Mouse (Mus musculus): Measurements from ENCODE around the gene Meis2.
A peak's percentile ranks its signal among the peaks of the same experiment; 100 is the strongest.

Gene Meis2

DNA sequence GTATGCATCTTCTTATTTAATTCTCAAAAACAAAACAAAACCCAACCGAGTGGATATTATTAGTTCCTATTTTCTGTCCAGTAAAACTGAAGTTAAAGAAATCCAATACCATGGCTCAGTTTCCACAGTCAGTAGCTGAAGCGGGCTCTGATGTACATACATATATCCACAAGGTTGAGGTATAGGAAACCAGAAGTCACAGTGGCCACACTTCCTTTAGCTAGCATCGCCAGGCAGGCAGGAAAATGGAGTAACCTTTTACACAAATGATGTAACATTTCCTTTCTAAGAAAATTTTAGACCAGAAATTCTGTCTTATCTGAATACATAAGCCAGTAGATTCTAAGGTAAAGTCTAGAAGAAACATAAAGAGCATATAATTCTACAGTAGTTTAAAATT is 175.6 kb downstream of the Meis2 start:
- no peak for DNase-seq

DNA sequence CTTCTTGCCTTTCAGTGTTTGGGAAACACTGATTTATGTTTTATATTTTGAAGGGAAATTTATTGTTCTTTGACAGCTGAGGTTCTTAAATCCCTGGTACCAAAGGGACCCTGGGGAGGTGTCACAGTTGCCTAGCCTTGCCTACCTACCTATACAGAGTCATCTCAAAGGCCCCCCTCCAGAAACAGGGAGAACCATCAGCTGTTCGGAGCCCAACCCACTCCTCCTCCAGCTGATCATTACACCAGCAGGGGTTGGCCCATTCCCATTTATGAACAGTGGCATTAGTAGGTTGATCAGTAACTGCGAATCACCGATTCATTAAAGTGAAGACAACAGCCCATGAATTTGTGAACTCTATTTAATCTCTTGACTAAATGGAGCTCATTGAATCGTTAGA is 176.4 kb downstream of the Meis2 start:
- no peak for DNase-seq

DNA sequence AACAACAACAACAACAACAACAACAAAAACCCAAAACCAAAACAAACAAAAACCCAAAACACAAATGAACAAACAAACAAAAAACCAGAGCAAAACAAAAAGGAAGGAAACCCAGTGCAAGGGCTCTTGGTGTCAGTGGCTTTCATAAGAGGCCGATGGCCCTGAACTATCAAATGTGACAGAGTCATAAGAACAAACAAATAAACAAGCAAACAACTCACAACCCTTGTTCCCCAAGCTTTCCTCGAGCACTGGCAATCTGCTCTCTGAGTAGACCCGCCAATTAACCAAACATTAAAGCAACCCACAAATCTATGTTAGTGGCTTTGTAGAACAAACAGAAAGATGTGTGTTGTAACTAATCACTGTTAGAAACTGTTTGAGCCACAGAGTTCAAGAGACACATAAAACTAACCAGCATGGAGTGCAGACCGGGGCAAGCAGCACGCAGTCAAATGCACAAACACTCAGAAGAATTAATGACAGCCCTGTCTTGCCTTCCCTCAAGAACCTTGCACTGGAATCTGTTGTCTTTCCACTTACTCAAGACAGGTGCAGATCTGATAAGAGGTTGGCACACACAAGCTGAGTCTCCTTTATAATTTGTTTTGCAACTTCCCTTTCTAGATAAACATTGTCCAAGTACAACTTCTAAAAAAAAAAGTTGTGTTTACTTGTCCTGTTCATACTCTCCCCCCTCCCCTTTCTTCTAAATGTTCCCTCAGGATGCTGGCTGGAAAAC is 177.1 kb downstream of the Meis2 start:
- DNase-seq: no peak

DNA sequence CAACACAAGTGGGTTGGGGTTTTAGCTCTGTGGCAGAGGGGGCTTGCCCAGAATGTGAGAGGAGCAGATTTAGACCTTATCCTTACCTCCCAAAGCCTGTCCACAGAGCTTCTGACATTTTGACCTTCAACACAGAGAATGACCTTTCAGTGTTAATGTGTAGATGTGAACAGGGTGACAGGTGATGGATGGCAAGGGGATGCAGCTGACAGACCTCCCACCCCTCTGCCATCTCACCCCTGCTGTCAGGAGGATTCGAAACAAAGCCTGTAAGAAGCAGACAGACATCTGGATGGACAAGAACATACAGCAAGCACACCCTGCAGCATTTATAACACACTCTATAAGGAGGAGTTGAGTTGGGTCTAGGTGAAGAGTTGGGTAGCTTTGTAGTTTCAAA is 178.0 kb downstream of the Meis2 start:
- DNase-seq: no peak

DNA sequence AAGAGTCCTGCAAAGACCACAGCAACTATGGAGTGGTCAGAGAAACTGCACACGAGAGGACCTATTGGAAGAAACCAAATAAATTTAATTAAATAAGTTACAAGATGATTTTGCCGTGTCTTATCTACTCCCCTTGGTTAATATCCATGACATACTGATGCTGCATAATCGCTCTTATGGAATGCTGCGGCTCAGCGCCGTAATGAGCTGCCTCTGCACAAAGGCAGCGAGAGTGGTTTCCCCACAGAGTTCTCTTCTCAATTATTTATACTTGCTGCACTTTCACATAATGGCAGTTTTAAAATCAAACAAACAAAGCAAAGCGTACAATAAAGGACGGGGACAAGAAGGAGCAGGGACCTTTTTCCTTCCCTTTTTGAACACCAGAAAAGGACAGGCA is 181.5 kb downstream of the Meis2 start:
- DNase-seq: no peak

DNA sequence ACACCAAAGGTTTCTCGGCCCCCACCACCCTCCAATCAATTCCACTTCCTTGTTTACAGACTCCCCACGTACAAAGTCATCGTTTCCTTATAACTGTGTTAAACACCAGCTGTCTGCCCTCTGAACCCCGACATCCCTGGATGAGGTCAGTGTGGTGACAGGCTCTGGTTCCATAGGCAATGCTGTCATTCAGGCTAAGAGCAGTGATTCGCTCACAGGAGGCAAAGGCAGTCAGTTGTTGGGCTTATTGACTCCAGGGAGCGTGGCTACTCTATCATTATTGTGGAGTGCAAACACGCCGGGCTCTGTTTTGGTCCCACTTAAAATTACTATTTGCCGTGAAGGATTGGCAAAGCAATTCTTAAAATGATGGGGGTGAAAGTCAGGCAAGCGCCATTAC is 182.1 kb downstream of the Meis2 start:
- DNase-seq: no peak

DNA sequence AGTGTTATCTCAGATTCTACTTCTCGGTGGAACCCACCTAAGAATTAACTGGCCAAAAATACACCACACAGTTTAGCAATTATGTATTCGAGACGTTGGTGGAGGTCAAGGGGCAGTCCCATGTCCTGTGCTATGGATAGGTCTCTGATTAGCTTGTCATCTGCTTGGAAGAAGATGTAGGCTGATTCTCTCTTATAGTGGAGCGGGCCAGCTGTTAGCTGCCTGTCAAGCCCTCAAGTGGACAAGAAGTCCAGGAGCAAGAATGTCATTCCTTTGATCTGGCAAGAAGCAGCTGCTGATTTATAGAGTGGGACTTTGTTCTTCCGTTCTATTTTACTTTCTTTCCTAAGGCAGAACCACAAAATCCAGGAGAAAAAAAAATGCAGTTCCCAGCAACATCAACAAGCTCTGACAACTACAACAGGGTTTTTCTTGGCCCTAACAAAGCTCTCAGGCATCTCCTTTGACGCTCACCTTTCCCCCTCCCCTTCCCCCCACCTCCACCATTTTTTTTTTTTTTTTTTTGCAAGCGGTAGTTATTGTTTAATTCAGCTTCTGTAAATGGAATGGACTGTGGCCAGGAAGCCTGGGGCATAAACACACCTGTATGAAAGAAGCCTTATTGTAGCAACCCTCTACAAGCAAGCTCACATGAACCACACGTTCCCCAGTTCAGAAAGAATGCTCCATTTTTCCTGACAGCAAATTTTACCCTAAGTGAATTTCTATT is 189.7 kb downstream of the Meis2 start:
- no peak for DNase-seq

DNA sequence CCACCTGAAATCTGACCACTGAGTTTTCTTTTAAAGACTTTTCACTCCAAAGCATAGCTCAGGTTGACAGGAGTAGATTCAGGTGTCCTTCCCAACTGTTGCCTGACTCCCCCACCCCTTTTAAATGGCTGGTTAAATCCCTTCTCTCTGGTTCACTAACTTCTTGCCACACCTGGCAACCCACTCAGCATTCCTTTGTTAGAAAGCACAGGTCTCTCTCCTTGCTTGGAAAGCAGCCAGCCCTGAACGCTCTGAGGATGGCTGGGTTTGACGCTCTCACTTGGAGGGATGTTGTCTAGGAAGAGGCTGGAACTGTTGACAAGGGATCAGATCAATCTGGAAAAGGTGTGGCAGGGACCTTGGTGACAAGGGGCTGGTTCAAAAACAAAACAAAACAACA is 192.8 kb downstream of the Meis2 start:
- no peak for DNase-seq

DNA sequence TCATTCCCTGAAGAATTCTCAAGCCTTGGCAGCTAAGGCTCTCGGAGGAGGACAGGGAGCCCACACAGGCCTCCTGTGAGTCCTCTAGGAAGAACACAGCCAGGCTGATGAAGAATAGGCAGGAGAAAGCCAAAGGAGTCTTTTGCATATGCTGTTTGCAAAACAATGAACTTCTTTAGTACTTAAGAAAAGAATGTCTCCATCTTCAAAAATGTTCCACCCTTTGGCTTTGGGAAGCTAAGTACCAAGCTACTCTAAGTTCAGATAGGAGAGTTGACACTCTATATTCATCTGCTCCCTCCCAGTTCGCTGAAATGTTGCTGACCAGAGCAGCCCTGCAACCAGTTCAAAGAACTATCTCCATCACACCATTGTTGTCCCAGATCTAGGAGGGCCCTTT is 195.7 kb downstream of the Meis2 start:
- DNase-seq: no peak

DNA sequence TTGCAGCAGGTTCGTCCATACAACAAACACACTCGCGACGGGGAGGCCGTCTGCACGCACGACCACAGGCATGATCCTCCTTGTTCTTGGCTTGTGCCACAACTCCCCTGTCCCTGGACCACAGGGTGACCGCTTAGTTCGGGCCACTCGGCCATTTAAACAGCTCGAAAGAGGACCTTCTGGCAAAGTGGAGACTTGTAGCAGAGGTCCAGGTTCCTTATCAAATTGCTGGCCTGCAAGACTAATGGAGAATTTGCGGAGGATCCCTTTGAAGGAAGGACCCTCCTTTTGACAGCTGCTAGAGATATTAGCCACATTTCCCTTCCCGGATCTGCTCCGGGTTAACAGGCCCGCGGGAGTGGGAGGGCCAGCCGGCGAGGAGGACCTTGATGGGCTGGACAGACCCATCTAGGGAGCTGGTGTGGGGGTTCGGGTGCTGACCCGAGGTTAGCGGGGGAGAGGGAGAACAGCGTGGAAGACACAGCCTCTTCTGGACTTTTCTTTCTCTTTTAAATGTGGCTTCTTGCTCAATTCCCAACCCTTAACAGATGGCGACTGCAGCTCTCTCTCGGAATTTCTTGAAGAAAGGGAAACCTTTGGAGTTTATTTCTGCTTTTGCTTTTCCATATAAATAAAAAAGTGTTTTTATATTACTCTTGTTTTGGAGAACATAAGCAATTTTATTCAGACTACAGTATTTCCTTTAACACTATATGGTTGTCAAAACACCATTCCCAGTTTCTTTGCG is 204.9 kb downstream of the Meis2 start:
- DNase-seq: peak; percentile 47

DNA sequence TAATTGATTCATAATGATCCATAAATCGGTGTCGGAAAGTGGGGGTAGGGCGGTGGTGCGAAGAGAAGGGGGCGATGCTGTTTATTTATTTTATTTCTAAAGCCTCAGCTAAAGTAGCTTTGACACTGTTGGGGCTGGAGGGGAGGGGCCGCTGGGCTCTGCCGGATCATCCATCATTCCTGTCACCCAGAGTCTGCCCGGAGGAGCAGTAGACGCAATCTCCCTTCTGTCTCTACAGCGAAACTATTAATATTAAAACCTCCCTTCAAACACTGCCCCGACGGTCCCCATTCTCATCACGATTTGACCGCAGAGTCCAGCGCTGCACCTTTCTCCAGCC is 205.5 kb downstream of the Meis2 start:
- DNase-seq: peak; percentile 36

DNA sequence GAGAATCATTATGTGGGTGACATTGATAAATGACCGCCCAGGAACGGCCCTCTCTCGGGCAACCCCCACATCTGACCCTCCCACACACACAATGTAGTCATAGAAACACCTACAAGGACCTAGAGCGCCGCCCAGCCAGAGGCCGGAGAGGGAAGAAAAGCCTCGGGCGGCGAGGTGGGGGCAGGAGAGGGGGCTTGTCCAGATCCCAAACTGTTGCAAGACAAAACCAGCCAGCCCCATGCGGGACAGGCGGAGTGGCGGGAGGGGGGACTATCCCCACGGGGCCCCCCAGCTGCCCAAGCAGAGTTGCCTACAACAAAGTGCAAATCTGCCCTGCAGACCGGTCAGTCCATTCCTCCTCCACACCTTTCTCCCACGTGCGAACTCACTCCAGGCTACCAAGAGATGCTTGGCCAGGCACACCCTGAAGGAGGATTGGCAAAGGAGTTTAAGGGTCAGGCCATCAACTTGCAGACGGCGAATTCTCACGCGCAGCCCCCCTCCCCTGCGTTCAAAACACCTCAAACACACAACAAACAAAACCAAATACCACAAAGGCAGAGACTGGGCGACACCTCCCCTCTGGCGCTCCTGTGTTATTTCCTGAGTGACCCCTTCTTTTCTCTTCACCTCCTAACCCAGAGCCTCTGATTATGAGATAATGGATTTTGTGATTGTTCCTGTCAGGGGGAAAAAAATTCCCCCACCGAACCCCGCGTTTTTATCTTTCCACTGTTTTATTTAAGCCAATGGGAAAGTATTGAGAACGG is 206.1 kb downstream of the Meis2 start:
- peak; percentile 26 for DNase-seq

DNA sequence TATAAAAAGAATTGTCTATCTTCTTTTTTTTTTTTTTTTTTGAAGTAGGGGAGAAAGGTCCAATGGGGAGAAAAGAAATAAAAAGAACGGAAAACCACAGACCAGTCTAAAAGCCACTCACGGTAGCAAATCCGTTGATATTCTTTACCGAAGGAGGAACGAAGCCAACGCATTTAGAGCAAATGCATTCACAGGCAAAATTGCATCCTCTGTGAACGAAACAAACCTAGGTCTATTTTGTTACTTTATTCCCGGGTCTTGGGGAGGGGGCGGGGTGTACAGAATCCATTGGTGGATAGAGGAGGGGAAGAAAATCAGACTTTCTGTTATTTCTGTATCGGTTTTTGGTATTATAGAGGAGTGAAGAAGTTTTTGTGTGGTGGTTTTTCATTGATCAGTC is 206.7 kb downstream of the Meis2 start:
- no peak for DNase-seq

DNA sequence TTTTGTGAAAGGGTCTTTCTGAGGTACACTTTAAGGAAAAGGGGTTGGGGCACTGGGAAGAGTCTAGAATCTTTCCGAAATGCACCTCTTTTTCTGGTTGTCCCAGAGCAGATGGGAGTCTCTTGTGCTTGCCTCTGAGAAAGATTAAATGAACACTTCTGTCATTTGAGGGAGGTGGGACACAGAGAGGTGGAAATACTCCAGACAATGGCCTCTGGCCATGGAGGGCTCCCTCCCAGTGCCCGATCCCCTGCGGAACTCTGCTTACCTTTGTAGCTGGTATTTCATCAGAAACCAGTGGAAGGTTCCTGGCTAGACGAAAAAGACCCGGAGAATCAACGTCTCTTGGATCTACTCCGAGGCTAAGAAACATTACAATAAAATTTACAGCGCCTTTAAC is 207.4 kb downstream of the Meis2 start:
- no peak for DNase-seq

DNA sequence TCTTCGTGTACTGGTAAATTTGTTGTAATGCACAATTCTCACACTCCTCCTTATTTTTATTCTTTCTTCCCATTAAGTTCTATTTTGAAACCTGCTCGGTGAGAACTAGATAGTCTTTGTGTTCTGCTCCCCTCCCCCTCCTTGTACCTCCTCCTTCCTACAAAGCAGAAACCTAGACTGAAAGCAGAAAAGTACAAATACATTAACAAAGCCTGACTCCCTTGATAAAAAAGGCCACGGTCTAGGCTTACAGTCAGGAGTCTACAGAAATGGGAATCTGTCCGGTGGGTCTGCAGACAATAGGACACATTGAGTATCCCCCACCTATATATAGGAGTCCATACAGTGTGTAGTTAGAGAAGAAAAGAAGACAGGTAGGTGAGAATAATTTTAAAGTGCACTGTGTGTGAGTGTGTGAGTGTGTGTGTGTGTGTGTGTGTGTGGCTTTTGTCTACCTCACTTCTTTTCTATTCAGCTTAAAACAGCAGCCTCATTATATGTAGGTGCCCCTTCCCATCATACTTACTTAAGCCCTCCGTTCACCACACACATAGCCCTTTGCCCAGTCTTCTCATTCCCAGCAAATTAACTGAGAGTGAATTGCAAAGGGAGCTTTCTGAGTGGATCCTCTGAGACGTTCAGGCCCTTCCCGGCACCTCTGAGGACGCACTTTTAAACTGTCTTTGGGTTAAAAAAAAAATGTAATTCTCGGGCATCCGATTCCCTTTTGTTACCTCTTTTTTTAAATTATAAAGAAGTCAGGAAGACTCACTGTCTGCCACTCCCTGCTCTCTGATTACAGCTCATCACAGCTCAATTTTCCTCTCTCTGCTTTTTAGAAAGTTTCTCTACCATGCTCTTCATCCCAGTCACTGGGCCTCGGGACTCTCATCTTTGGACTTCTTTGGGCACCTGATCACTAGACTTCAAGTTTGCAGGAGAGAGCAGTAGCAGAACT is 208.2 kb downstream of the Meis2 start:
- DNase-seq: no peak

DNA sequence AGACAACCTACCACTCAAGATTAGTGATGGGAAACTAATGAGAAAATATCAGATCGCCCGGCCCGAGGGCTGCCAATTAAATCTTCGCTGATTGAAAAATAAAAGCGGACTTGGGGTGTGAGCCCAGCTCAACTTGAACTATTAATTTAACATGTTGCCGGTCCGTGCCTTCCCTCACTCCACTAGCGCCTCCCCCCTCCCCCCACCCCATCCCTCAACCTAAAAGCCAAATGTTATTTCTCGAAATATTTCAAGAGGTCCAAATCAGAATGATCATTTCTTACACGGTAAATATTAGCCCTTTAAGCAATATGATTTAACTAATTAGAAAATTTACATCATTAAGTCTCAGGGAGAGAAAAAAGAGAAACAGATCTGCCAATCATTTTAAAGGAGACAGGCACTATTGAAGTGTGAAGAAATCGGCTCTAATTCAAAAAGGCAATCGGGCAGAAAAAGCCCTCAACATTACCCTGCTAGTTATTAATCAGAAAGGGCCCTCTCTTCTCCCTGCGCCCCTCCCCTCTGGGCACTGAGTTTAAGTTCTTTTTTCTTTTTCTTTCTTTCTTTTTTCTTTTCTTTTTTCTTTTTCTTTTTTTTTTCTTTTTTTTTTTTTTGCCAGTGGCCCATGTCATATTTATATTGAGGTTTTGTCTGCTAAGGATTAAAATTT is 209.1 kb downstream of the Meis2 start:
- no peak for DNase-seq

DNA sequence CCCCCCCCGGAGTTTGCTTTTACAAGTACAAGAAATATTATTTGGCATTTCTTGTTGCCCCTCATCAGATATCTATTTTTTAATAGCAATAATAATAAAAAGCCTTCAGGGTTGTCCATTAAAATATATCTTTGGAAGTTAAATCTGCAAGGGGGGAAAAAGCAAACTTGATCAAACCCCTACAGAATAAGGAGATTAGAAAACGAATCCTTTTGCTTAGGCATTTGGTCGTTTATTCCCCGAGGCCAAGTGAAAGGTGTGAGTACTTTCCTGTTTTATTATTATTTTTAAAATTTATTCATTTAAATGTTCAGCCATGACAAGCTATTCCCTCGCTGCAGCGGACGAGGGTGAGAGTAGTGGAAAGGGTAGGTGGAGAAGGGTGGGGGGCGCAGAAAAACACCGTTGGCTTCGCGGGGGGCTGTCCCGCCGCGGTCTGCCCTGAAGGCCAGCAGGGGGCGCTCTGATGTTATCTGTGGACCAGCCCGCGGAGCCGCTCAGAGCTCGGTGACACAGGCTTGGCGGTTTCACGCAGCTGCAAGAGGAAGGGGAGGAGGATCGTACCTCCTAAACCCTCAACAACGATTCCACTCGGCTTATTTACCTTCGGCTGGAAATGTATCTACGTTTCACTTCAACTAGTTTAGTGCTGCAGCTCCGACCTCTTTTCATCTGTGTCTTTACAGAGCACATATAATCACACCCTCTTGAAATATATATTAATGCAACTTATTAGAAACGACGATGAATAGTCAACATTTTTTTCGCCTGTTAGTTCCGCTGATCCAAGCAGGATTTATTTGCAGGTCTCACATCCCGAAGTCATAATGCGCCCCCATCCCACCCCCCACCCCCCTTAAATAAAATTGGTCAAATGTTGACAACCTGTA is 209.9 kb downstream of the Meis2 start:
- DNase-seq: peak; percentile 86

DNA sequence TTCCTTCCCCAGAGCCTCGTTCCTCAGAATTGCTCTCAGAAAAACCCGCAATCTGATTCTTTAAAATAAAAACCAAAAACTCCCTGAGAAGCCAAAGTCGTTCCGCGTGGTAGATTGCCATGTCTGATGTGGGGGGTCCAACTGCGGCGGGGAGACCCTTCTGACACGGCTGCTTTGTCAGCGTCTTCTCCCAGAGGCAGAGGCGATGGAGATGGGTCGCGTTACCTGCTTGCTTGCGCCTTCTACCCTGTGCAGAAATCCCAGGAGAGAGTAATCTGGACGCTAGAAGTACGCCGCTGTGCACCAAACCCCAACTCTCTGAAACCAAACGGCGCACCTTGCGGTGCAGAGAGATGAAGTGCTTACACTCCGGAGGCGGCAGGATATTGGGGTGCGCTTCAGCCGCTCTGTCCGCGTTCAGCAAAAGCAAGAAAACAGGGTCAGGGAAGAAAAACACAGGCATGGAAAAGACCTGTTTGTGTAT is 210.8 kb downstream of the Meis2 start:
- no peak for DNase-seq

DNA sequence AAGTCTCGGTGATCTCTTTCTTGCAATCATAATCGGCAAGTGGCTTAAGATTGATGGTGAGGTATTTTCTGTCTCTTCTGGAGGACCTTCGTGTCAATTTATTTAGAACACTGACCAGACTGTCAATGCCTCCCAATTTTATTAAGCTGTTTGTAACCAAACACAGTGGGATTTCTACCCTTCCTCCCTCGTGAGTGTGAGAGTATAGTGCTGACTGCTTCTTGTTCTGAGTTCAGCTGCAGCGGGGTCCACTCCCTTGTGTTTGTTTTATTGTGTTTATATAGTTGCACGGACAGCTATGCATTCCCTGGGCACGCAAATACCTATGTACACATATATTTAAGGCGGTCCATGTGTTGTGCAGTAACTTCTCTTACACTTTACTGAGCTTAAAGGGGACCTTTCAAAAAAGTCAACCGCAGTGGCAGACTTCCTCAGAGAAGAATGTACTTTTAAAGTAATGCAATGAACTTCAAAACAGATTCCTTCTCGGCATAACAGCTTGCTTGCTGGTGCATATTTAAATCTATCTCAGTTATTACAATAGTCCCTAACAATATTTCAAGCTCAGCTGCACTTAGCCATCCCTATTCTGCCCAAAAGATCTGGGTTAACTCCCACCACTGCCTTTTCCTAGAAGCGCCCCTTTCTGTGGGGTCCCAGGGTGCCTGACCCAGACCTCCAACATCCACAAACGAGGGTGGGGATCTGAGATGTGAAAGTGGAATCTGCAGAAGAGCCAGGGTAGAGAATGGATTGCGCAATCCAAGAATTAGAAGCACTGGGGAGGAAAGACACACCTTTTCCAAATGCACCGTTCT is 211.4 kb downstream of the Meis2 start:
- DNase-seq: no peak
